Mouse (Mus musculus) CH12.LX (cell line): Measurements from ENCODE around the gene Cd81. TPM values are rescaled to one million over a fixed set of nuclear protein-coding genes. Genes with fewer than 3 reads are reported as not detected.

Experiments
- DNase-seq: peaks from one replicate; pipeline ENCODE4 v3.0.0-alpha.2; 2013; ENCODE audit errors: extremely low read depth
- H3K27ac ChIP-seq: 2 replicates; pipeline ENCODE4 v1.5.1; 2012; ENCODE audit warnings: low read depth, mild to moderate bottlenecking, control low read depth, moderate library complexity; ENCODE audit not compliant: insufficient read depth
- H3K27me3 ChIP-seq: replicated peaks from 2 replicates; pipeline ENCODE3; 2012; ENCODE audit warnings: inconsistent platforms
- H3K36me3 ChIP-seq, 2 experiments: replicated peaks in 1 of 2; 2 replicates each; pipeline versions ENCODE3 to v1.6.1; 2012; ENCODE audit warnings: inconsistent platforms in 1 of 2, low read length in 1 of 2, mild to moderate bottlenecking in 1 of 2, mixed read lengths in 1 of 2, moderate library complexity in 1 of 2; ENCODE audit not compliant: control insufficient read depth in 1 of 2, insufficient read depth in 1 of 2
- H3K4me1 ChIP-seq, 2 experiments: 2 replicates each; pipeline ENCODE4 v1.6.1; 2012; ENCODE audit warnings: inconsistent platforms in 1 of 2, moderate library complexity in 1 of 2; ENCODE audit not compliant: insufficient read depth in 2 of 2, control insufficient read depth in 1 of 2
- H3K4me2 ChIP-seq: 2 replicates; pipeline ENCODE4 v1.6.1; 2012; ENCODE audit warnings: low read depth, mild to moderate bottlenecking, control low read depth; ENCODE audit not compliant: poor library complexity, insufficient read depth, severe bottlenecking
- H3K4me3 ChIP-seq, 3 experiments: fragments of 150-350 bp in 1 of 3; sonication (generic) in 1 of 3; replicated peaks in 1 of 3; 2 replicates each; pipeline versions ENCODE3 to v1.5.1; 2011 to 2012; ENCODE audit warnings: low read depth in 2 of 3, low read length in 2 of 3, mild to moderate bottlenecking in 2 of 3, moderate library complexity in 2 of 3, control low read depth in 1 of 3, improper control_type of control experiment in 1 of 3, inconsistent platforms in 1 of 3, mixed read lengths in 1 of 3; ENCODE audit not compliant: poor library complexity in 1 of 3
- H3K79me2 ChIP-seq: replicated peaks from 2 replicates; pipeline ENCODE4 v1.6.1; 2012; ENCODE audit warnings: mild to moderate bottlenecking, moderate library complexity; ENCODE audit not compliant: control insufficient read depth, poor library complexity, insufficient read depth, severe bottlenecking; ENCODE audit errors: extremely low read depth
- H3K9ac ChIP-seq: 2 replicates; pipeline ENCODE4 v1.6.1; 2012; ENCODE audit warnings: low read depth, mild to moderate bottlenecking, control low read depth, moderate library complexity; ENCODE audit not compliant: insufficient read depth
- H3K9me3 ChIP-seq: replicated peaks from 2 replicates; pipeline ENCODE3; 2012; ENCODE audit warnings: low read length, inconsistent platforms, mixed read lengths
- BHLHE40 ChIP-seq: IDR thresholded peaks from 2 replicates; pipeline ENCODE4 v1.6.1; 2011; ENCODE audit warnings: mild to moderate bottlenecking, low read depth, low read length, improper control_type of control experiment
- ETS1 ChIP-seq: conservative IDR thresholded peaks from 2 replicates; pipeline ENCODE4 v1.6.1; 2012; ENCODE audit warnings: low read depth, mild to moderate bottlenecking, inconsistent platforms, low read length, improper control_type of control experiment, moderate library complexity
- IRF4 ChIP-seq: IDR thresholded peaks from 2 replicates; pipeline ENCODE4 v1.6.1; 2014; ENCODE audit warnings: low read depth, mild to moderate bottlenecking, inconsistent platforms, low read length, improper control_type of control experiment
- JUN ChIP-seq: IDR thresholded peaks from 2 replicates; pipeline ENCODE4 v1.6.1; 2011; ENCODE audit warnings: low read depth, mild to moderate bottlenecking, low read length, improper control_type of control experiment, moderate library complexity; ENCODE audit not compliant: insufficient read depth
- JUND ChIP-seq: conservative IDR thresholded peaks from 2 replicates; pipeline ENCODE4 v1.6.1; 2011; ENCODE audit warnings: low read depth, low read length, improper control_type of control experiment
- MAFK ChIP-seq: IDR thresholded peaks from 2 replicates; pipeline ENCODE4 v1.6.1; 2011; ENCODE audit warnings: low read length, improper control_type of control experiment; ENCODE audit not compliant: insufficient replicate concordance
- MAX ChIP-seq: IDR thresholded peaks from 2 replicates; pipeline ENCODE4 v1.6.1; 2011; ENCODE audit warnings: low read length, improper control_type of control experiment
- MAZ ChIP-seq: IDR thresholded peaks from 2 replicates; pipeline ENCODE4 v1.6.1; 2012; ENCODE audit warnings: low read depth, mild to moderate bottlenecking, inconsistent platforms, low read length, improper control_type of control experiment, moderate library complexity
- NRF1 ChIP-seq: IDR thresholded peaks from 2 replicates; pipeline ENCODE4 v1.6.1; 2014; ENCODE audit warnings: low read depth, mild to moderate bottlenecking, inconsistent platforms, low read length, improper control_type of control experiment, moderate library complexity
- RAD21 ChIP-seq: IDR thresholded peaks from 2 replicates; pipeline ENCODE4 v1.6.1; 2011; ENCODE audit warnings: low read depth, mild to moderate bottlenecking, low read length, improper control_type of control experiment, moderate library complexity
- SMC3 ChIP-seq: IDR thresholded peaks from 2 replicates; pipeline ENCODE4 v1.6.1; 2011; ENCODE audit warnings: low read depth, low read length, improper control_type of control experiment
- TBP ChIP-seq: conservative IDR thresholded peaks from 2 replicates; pipeline ENCODE4 v1.6.1; 2011; ENCODE audit warnings: low read depth, low read length, improper control_type of control experiment
- ZKSCAN1 ChIP-seq: IDR thresholded peaks from 2 replicates; pipeline ENCODE4 v1.6.1; 2012; ENCODE audit warnings: low read depth, inconsistent platforms, low read length, improper control_type of control experiment, borderline replicate concordance
- ZMIZ1 ChIP-seq: IDR thresholded peaks from 2 replicates; pipeline ENCODE4 v1.6.1; 2012; ENCODE audit warnings: low read depth, mild to moderate bottlenecking, inconsistent platforms, low read length, improper control_type of control experiment
- ZNF384 ChIP-seq: IDR thresholded peaks from 2 replicates; pipeline ENCODE4 v1.6.1; 2012; ENCODE audit warnings: low read depth, low read length, improper control_type of control experiment, inconsistent platforms
- dilution Hi-C: fragments of 300-500 bp; cut with MboI; formaldehyde crosslinking; loops from 2 replicates; pipeline ENCODE4 v1.14.3; 2020; ENCODE audit warnings: low sequenced_read_pairs; ENCODE audit not compliant: extremely low pct_unique_long_range_greater_than_20kb, extremely low pct_ligation_motif_present
- in situ Hi-C: fragments of 300-500 bp; cut with MboI; formaldehyde crosslinking; loops from 3 replicates; pipeline ENCODE4 v1.14.3; 2019; ENCODE audit warnings: low sequenced_read_pairs, low pct_ligation_motif_present, low pct_unique_long_range_greater_than_20kb, mixed read lengths
- polyA plus RNA-seq: library from polyadenylated mRNA; unstranded; fragments of >175 nt; gene quantifications from 2 replicates; pipeline ENCODE4 v1.2.1, GENCODE M21; 2012; ENCODE audit warnings: low read depth; ENCODE audit not compliant: insufficient read length
- total RNA-seq, 2 experiments: library from RNA; depleted of rRNA; stranded (reverse); fragments of 300-350 nt in 1 of 2; fragments of >200 nt in 1 of 2; gene quantifications; 2 replicates each; pipeline ENCODE4 v1.2.3; 2012 to 2014

Cd81 gene
- total and polyA plus RNA-seq, 3 experiments, result 318 to 352 (median 327) TPM

GRCm38 (mm10) chr7:143008996-143009665 is 43.4 kb upstream of the Cd81 start:
- H3K9ac ChIP-seq, result peak overlapping the region; percentile 15; the same call in 1 of the 2 replicates
- no peak for DNase-seq
- dilution Hi-C loops (no loop called here), in situ Hi-C loops (loop anchor here (5.0 to 25.0 kb wide), 2 partner anchors 58 to 547 kb away; partner anchors contain the start of genes Lsp1 and Tssc4)
- H3K27me3 ChIP-seq, result no peaks in the 10 kb centered on the region
- H3K27ac ChIP-seq, result no peak overlapping the region
- TF ChIP-seq MAX, result no peak
- no peak for TF ChIP-seq SMC3
- TF ChIP-seq ETS1, result no peak
- no peak for TF ChIP-seq MAFK
- TF ChIP-seq ZKSCAN1, result no peak
- no peak; the same call in 1 of the 2 replicates for TF ChIP-seq RAD21
- no peak for TF ChIP-seq JUND
- no peak for TF ChIP-seq ZNF384
- TF ChIP-seq IRF4, result no peak
- TF ChIP-seq, all 38 proteins: peak for 0
- Histone ChIP-seq H3K4me1 (peaks cover 10 to 35% of the 10 kb centered on the region in 2 experiments), H3K4me3 (no peak overlapping the region), H3K4me2 (peak overlapping the region; percentile 53), H3K79me2 (peaks cover 21% of the 10 kb centered on the region), H3K36me3 (peaks cover 0 to 35% of the 10 kb centered on the region in 2 experiments), H3K9me3 (no peaks in the 10 kb centered on the region)

DNA sequence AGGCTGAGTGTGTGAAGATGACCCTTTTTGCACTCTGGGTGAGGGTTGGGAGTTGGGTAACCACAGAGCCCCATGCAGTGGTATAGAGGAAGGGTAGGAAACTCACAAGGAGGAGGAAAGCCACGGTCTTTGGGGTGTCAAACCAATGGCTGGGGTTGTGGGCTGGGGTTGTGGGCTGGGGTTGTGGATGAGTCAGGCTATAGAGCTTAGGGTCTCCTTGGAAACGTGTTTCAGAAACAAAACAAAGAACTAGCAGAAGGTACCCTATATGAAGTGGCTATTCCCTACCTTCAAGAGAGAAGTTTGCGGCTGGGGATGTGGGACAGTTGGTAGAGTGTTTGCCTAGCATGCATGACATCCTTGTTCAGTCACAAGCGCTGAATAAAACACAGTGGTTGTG is 42.5 kb upstream of the Cd81 start:
- no peaks in the 10 kb centered on the region for H3K9me3 ChIP-seq
- H3K4me1 ChIP-seq, result peaks cover 9 to 36% of the 10 kb centered on the region in 2 experiments
- dilution Hi-C loops (no loop called here), in situ Hi-C loops (loop anchor here (5.0 to 25.0 kb wide), 2 partner anchors 57 to 548 kb away; partner anchors contain the start of genes Lsp1 and Tssc4)
- no peaks in the 10 kb centered on the region for H3K27me3 ChIP-seq
- peaks cover 0 to 40% of the 10 kb centered on the region in 2 experiments for H3K36me3 ChIP-seq
- TF ChIP-seq BHLHE40 (no peak), JUN (no peak), TBP (no peak)
- H3K4me2 ChIP-seq, result no peak overlapping the region
- DNase-seq, result no peak
- peaks cover 21% of the 10 kb centered on the region for H3K79me2 ChIP-seq
- H3K4me3 ChIP-seq, result no peak overlapping the region
- no peak overlapping the region for H3K9ac ChIP-seq
- no peak overlapping the region for H3K27ac ChIP-seq

- Histone ChIP-seq H3K4me3 (no peak overlapping the region), H3K27ac (no peak overlapping the region), H3K79me2 (peaks cover 11% of the 10 kb centered on the region), H3K27me3 (no peaks in the 10 kb centered on the region), H3K9me3 (no peaks in the 10 kb centered on the region), H3K9ac (no peak overlapping the region), H3K36me3 (peaks cover 0 to 40% of the 10 kb centered on the region in 2 experiments), H3K4me2 (no peak overlapping the region), H3K4me1 (peaks cover 16 to 48% of the 10 kb centered on the region in 2 experiments)
- in situ Hi-C loops (loop anchor here (25.0 kb wide), 1 partner anchor 549 kb away; the partner anchor contains the start of gene Lsp1), dilution Hi-C loops (no loop called here)
- DNase-seq, result no peak
- no peak for TF ChIP-seq MAZ
- no peak for TF ChIP-seq RAD21
- TF ChIP-seq MAX, result no peak
- no peak for TF ChIP-seq NRF1
- TF ChIP-seq ZMIZ1, result no peak
- TF ChIP-seq ETS1, result no peak
- no peak for TF ChIP-seq JUN
- no peak for TF ChIP-seq SMC3
Observed at GRCm38 (mm10) chr7:143011226-143011625, 41.3 kb upstream of the Cd81 start.
